Mouse (Mus musculus): Measurements from ENCODE around the gene Tagln. TPM values are rescaled to one million over a fixed set of nuclear protein-coding genes. Genes with fewer than 3 reads are reported as not detected.

Tagln gene
- 10 to 100 TPM in 1 of 2 experiments, 1 to 10 TPM in 1; 9.7 to 11.1 TPM for total RNA-seq (2021)

DNA sequence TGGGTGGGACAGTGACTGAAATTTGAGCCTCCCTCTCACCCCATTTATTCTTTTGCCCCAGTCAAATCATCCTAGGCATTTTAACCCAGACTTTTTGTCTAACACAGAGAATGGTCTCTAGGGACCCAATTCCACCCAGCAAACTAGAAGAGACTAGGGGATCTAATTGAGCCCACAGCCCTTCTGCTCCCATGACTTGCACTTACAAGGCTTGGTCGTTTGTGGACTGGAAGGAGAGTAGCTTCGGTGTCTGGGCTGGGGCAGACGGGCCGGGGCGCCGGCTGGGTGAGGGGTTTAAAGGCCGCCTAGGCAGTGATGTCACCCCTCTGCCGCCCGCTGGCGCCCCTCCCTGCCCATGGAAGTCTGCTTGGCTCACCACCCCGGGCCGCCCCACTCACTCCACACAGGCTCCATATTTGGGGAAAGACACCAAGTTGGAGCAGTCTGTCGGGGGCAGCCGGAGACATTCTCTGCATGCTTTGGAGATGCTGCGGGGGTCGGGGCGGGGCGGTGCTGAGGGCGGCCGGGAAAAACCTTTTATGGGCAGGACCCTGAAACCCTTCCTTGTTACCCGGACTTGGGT lies at the start of gene Tagln:
Tagln (minus strand) TSS at position 431 of the 583 bp plus-strand sequence.
- intact Hi-C loops (cut with DNase I) = no loop called here
- DNase-seq (ENCODE audit: extremely low spot score in 1 of 2, low spot score in 2 of 2) = peak in 1 of 2 experiments; percentile 69

DNA sequence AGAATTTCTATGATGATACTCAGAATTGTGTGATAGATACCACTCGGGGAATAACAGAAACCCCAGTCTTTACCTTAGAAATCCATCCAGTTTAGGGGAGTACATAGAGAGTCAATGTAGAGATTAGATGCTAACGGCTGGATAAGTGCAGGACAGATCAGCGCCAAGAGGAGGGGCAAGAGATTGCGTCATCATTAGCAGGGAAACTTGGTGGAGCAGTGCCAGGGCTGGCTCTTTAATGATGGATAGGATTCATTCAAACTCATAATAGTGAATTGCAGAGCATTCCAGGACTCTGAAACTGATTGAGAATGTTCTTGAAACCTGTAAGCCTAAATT lies 49.3 kb upstream of the Tagln start:
- intact Hi-C loops (cut with DNase I) = no loop called here
- peak; percentile 52 to 78 for DNase-seq (ENCODE audit: extremely low spot score in 1 of 2, low spot score in 2 of 2)

DNA sequence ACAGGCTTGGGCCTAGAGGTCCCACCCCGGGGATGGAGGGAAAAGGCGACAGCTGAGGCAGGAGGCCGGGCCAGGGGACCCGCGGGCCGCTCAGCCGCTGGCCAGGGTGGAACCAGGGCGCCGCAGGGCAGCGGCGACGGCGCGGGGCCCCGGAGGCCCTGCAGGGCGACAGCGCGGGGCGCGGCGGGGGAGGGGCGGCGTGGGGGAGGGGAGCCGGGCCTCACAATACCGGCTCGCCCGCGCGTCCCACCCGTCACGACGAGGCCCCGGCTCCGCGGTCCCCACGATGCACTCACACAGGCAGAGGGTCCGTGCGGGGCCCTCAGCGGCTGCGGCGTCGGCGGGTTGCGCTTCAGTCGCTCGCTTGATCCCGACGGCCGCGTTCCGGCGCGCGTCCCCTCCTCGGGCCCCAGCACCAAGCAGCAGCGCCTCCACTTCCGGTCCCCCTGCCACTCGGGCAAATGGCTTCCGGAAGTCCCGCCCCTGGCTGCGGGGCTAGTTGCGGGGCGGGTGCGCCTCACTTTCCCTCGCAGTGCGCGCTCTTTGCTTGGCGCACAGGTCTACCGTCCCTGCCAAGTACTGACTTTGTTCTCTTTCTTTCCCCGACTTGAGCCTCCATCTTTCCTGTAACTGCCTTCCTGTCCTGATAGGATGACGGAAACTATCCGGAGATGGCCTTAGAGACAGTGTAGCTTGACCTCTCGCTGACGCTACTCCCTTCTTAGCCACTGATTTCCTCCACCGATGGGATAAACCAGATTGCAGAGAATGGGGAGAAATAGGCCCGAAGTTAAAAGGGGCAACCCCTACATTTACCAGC lies 48.8 kb upstream of the Tagln start:
- intact Hi-C loops (cut with DNase I) = no loop called here
- peak; percentile 82 to 94 for DNase-seq (ENCODE audit: extremely low spot score in 1 of 2, low spot score in 2 of 2)

DNA sequence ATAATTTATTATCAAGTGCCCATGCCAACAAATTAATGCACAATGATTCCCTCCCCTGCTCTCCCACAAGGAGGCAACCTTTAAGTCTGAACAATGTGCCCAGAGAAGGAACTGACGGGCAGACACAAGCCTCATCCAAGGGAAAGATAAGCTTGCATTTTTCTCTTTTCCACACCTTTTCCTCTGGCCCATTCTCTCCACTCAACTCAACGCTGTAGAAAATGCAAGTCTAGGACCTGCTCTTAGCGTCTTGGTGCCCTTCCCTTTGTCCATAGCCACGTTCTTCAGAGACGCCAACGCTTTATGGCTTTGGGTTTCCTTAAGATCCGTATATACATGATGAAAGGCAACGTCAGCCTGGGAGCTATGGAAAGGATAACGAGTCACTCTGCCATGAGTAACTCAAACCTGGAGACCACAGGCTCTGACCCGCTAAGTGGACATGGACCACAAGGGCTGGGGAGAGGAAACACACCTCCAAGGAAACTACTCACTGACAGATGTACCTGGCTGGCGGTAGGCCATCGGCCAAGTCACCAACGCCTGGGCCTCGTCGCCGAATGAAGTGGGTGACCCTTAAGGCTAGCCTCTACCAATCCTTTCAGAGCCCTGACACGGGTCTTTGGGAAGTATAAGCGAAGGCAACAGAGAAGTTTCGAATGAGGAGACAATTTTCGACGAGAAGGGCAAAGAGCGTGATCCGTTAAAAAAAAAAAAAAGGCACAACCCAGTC lies 48.0 kb upstream of the Tagln start:
- peak in 1 of 2 experiments; percentile 42 for DNase-seq (ENCODE audit: extremely low spot score in 1 of 2, low spot score in 2 of 2)
- intact Hi-C loops (cut with DNase I) = no loop called here

DNA sequence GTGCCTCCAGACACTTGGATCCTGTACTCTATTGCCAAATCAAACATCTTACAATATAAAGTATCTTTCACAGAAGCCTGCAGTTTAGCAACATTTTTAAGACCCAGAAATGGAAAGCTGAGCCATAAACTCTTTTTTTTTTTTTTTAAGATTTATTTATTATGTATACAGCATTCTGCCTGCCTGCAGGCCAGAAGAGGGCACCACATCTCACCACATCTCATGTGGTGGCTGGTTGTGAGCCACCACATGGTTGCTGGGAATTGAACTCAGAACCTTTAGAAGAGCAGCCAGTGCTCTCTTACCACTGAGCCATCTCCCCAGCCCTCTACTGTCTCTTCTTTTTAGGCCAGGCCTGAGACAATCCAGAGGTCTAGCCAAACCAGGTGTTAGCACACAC lies 45.5 kb upstream of the Tagln start:
- DNase-seq (ENCODE audit: extremely low spot score in 1 of 2, low spot score in 2 of 2) = no peak
- intact Hi-C loops (cut with DNase I) = no loop called here

DNA sequence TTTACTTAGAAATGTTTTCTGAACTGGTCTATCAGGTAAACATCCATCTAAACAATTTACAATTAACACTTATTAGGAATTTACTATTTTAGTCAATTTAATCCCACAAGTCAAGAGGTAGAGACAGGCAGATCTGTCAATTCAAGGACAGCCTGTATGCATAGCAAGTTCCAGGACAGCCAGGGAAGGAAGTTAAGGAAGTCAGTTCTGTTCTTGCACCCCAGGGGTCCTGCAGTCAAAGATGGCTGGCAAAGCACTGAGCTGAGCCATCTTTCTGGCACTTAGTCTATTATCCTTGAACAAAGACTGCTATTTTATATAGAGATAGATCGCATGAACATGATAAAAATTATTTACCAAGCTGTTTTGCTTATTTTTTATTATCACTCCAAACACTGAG lies 44.8 kb upstream of the Tagln start:
- intact Hi-C loops (cut with DNase I) = no loop called here

DNA sequence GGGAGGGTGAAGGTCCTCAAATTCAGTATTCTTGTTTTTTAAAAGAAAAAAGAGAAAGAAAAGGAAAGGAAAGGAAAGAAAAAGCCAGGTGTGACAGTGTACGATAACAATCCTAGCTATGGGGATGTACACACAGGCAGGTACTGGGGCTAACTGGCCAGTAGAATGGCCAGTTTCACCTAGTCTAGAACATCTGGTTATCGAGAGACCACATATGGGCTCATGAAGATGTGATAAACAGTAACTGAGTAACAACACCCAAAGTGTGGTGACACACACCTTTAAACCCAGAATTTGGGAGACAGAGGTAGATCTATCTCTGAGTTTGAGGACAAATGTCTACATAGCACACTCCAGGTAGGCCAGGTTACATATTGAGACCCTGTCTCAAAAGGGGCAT lies 43.9 kb upstream of the Tagln start:
- DNase-seq (ENCODE audit: extremely low spot score in 1 of 2, low spot score in 2 of 2) = no peak
- intact Hi-C loops (cut with DNase I) = no loop called here

More for the DNA sequence above, 44.8 kb upstream of the Tagln start:
- no peak for DNase-seq (ENCODE audit: extremely low spot score in 1 of 2, low spot score in 2 of 2)

DNA sequence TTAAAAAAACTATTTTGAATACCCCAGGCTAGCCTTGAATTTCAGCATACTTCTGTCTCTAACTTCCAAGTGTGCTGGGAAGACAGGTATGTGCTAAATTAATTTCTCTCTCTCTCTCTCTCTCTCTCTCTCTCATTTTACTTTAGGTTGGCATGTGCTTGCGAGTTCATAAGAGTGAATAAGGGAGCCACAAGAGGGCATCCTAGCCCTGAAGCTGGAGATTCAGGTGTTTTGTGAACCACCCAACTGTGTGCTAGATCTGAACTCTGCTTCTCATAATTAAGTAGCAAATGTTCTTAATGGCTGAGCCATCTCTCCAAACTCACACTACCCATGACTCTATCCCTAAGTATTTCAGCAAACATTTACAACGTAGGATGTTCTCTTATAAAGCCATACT lies 41.0 kb upstream of the Tagln start:
- intact Hi-C loops (cut with DNase I) = no loop called here
- no peak for DNase-seq (ENCODE audit: extremely low spot score in 1 of 2, low spot score in 2 of 2)

DNA sequence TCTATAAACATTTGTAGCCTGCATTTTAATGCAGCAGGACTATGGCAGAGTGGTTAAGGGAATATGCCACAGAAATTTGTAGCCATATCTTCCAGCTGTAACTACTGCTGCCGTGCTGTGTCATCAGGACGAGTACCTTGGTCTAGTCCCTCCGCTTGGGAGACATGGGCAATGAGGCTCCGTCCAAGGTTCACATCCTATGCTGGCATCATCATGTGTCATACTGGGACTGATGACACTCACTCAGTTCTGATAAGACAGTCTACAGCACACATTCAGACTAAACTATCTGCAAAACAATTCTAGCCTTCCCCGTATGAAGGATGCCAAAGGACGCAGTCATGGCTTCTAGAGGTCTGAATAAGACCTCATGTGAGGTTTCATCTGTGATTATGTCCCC lies 27.7 kb upstream of the Tagln start:
- DNase-seq (ENCODE audit: extremely low spot score in 1 of 2, low spot score in 2 of 2) = no peak
- intact Hi-C loops (cut with DNase I) = no loop called here

DNA sequence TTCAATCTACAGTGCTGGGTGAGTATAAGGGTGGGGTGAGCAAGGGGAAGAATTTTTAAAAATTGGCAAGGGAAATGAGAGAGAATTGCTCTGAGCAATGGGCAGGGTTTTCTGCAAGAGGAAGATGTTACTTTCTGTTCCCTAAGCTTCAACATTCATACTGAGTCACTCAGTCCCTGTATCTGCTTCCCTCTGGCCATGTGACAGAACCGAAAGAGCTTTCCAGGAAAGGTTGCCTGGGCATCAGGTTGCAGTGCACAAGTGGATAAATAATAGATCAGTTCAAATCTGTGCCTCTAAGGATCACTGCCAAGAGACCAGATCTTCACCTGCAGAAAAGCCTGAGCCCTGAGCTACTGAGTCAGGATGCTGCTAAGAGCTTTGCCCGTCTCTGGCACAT lies 26.0 kb upstream of the Tagln start:
- DNase-seq (ENCODE audit: extremely low spot score in 1 of 2, low spot score in 2 of 2) = no peak
- intact Hi-C loops (cut with DNase I) = no loop called here

DNA sequence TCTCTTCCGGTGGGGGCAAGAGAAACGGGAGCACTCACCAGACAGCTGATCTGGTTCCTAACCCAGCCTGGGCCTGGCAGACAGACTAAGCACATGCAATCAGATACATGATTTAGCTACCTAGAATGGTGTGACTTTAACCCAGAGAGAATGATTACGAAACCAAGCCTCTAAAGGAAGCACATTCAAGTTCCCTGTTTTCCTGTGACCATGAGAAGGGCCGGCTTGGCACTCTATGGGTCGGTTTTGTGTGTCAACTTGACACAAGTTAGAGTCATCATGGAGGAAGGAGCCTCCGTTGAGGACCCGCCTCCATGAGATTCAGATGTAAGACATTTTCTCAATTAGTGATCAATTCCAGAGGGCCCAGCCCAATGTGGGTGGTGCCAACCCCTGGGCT lies 23.8 kb upstream of the Tagln start:
- intact Hi-C loops (cut with DNase I) = no loop called here
- DNase-seq (ENCODE audit: extremely low spot score in 1 of 2, low spot score in 2 of 2) = no peak

DNA sequence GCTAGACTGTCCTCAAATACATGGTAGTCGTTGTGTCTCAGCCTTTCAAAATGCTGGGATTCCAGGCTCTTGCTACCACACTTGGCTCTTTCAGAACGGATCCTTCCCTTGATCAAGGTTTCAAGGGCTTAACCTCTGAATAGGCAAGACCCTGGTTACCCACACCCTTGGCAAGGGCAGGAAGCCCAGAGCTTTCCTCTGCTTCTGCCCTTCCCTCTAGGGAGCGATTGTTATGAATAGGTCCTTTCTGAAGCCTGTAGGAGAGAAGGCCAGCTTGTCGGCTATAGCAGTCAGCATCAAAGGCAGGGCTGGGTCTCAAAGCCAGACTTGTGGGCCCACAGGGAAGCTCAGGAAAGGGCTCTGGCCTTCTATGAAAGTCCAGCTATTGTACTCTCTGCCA lies 23.0 kb upstream of the Tagln start:
- intact Hi-C loops (cut with DNase I) = no loop called here
- no peak for DNase-seq (ENCODE audit: extremely low spot score in 1 of 2, low spot score in 2 of 2)

DNA sequence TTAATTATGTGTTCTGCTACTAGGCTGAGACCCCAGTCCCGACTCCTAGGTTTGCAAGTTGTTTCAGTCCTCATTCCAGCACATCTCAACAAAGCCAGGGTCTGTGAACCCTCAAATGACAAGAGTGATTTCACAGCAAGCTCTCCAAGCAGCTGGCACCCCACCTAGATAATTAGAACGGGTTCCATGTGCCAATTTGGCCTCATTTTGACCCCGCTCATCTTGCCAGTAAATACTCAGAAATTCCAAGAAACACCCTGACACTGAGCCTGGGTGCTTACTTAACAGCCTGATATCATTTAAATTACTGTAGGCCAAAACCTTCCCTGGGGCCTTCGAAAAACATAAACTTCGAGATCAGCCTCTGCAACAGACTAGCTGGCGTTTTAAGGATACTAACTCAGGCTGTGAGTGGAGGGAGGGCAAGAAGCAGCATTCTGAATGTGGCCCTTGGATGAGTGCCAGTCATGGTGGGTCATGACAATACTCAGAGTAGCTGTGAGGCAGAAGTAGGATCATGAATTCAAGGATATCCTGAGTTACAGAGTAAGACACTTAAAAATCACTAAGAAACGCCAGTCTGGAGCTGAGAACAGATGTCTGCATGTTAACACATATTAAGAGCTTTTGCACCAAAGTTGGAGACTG lies 22.3 kb upstream of the Tagln start:
- peak in 1 of 2 experiments; percentile 68 for DNase-seq (ENCODE audit: extremely low spot score in 1 of 2, low spot score in 2 of 2)
- intact Hi-C loops (cut with DNase I) = no loop called here

DNA sequence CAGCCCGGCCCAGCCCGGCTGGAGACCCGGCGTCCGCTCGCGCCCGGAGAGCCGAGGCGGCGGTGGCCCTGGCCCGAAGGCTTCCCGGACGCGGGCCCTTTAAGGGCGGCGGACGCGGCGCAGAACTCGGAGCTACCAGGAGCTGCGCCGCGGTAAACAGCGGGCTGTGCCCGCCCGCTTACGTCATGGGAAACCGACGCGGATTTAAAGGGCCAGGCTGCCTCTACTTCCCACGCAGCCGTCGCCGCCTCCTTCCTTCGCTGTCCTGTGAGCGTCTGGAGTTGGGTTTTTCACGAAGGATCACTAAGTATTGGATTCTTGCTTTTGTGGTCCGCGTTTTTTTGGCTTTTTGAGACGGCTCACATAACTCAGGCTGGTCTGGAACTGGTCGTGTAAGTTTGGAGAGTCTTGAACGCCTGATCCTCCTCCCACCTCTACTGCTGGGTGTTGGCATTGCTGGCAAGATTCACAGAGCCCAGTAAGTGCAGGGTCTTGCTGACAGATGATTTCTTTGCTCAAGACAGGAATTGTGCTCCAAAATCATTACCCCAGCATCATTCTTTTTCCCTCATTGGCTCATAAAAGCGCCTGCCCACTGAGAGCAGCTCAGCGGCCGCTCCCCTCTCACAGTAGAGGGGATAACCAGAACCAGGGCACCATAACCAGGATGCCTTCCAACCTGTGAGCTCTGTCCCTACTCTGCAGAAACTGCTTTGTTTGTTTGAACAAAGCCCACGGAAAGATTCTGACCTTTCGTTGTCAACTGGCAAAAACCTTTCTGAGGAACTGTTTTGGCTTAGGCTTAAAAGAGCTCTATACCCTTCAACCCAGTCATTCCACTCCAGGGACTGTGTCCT lies 19.5 kb upstream of the Tagln start, which contains the start of gene Sidt2:
Sidt2 (minus strand) TSS at position 152 of the 857 bp plus-strand sequence.
- DNase-seq (ENCODE audit: extremely low spot score in 1 of 2, low spot score in 2 of 2) = peak; percentile 88 to 94
- intact Hi-C loops (cut with DNase I) = no loop called here

DNA sequence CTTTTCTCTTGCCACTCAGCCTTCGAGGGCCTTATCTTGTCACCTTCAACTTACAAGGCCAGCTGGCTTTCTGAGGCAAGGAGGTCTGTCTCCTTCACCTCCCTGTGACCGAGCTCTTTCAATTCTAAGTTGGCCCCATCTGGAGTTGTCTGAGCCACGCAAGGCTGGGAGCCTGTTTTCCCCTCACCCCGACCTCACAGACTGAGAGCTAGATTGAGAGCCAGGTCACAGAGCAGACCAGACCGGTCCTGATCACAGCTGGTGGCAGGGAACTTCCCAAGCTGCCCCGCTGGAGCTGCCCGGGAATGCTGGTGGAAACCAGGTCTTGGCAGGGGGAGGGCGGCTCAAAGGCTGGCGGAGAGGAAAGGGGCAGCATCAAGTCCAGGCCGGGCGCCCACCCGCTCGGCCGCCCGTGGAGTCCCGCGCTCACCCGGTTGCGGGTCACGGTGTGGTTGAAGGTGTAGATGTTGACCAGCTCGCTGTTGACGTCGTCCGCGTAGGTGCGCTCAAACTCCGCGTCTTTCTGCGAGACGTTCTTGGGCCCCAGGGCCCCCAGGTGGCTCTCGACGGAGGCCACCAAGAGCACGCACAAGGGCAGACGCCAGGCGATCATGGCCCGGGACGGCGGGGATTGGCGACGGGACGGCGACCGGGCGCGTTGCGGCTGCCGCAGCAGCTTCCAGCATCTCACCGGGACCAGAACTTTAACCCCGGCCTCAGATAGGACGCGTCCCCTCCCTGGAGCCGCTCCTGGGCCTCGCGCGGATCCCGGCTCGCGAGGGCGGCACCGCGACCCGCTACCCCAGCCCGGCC lies 18.6 kb upstream of the Tagln start:
- DNase-seq (ENCODE audit: extremely low spot score in 1 of 2, low spot score in 2 of 2) = peak in 1 of 2 experiments; percentile 71
- intact Hi-C loops (cut with DNase I) = no loop called here

DNA sequence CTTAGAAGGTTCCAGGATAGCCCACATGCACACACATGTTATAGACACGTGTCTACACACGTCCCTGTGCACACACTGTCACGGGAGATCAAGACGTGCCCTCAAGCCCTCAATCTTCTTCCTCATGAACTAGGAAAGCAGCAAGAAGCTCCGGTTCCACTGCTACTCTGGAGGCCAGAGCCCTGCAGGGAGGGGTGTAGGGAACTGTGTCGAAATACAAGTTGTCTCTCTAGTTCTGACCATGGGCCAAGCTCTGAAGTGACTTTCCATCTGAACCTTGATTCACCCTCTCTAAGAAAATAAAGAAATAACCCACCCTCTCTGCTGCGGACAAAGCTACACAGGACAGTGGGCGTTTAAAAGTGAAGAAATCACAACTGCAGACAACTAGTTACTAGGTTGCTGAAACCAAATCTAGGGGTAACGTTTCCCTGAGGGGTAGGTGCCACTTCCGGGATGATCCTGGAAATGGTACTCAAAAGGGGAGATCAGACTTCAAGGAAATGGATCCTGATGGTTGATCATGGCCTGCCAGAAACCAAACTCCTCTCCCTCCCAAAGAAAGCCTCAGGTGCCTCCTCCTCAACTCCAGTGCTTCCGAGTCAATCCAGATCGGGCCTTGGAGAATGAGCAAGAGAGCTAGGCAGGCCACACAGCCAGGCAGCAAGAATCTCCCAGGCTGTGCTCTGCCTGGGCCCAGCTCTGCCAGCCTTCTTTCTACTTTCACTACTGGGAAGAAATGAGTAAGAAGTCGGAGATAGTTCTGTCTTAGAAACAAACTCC lies 17.8 kb upstream of the Tagln start:
- no peak for DNase-seq (ENCODE audit: extremely low spot score in 1 of 2, low spot score in 2 of 2)
- intact Hi-C loops (cut with DNase I) = no loop called here

DNA sequence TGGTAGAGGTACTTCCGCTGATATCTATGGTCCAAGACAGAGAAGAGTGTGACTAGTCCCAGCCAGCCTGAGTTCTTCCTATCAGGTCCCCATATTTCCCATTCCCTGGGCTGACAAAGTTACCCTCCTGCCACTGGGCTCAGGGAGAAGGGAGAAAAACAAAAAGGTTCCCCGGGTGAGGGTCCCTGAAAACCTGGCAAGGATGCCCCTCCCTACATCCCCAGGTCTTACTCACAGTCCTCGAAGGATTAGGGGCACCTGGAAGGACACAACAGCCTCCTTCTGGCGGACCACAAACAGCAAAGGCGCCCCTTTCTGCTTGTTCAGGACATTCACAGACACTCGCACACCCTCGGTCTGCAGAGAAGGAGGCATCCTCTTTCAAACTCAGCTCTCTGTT lies 17.0 kb upstream of the Tagln start:
- no peak for DNase-seq (ENCODE audit: extremely low spot score in 1 of 2, low spot score in 2 of 2)
- intact Hi-C loops (cut with DNase I) = no loop called here
